Mouse (Mus musculus): ENCODE results near the gene Spock2.

Gene Spock2

DNA sequence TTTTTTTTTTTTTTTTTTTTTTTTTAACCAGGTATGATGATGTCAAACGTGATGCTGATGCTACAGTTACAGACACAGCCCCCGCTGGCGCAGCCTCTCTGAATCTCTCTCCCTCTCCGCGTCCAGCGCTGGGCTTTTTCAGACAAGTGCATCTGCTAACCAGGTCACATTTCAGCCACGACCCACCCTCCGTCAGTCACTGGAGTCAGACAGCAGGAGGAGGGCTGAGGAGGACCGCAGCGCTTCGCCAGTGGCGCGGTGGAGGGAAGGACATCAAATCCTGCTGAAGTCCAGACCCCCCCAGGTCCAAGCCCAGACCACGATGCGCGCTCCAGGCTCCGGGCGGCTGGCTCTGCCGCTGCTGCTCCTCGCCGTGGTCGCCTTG, at the start of gene Spock2:
Spock2 (plus strand) TSS at position 74 of the 385 bp plus-strand sequence.
- peak; percentile 73 for DNase-seq (ENCODE audit: low spot score)

DNA sequence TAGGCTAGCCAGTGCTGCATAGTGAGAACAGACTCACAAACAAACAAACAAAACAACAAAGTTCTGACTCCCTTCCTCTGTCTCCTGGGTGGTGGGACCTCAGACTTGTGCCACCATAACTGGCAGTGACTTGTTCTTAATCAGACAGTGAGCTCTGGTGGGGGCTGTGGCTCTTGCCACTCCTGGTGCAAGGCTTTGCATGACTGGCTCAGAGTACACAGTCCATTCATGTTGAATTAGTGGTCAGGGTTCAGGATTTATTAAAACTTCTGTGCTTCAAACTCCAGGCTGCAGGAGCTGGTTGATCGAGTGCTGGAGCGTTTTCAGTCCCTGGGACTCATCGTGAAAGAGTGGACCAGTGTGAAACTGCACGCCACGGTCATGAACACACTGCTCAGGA, 43.8 kb upstream of the Spock2 start:
- DNase-seq (ENCODE audit: low spot score): no peak

DNA sequence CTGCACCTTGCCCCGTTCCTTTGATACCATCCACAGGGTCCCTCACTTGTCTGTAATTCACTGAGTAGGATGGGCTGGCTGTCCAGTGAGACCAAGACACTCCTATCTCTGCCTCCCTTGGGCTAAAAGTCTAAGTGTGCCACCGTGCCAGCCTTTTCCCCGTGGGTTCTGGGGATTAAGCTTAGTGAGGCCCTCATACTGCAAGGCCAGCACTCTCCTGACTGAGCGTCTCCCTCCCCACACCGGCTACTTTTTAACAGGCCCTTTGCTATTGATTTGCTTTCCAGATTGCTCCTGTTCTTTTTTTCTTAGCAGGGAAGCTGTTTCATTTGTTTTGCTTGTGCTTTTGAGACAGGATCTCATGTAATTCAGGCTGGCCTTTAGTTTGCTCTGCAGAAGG, 43.1 kb upstream of the Spock2 start:
- no peak for DNase-seq (ENCODE audit: low spot score)

DNA sequence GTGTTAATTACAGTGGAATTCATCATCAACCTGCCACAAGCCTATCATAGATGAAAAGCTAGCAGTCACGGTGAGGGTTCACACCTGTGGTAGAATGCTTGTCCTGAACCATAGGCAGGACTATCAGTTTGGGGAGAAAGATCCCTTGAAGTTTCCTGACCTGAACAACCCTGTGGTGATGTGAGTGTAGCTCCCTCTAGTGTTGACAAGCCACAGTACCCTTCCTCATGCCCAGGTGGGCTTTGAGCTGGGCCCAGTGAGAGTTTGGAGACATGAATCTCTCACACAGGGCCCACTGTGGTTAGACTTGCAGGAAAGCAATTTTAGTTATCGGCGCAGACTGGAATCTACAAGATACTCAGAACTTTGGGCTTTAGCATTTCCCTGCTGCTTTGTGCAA, 39.5 kb upstream of the Spock2 start:
- no peak for DNase-seq (ENCODE audit: low spot score)

DNA sequence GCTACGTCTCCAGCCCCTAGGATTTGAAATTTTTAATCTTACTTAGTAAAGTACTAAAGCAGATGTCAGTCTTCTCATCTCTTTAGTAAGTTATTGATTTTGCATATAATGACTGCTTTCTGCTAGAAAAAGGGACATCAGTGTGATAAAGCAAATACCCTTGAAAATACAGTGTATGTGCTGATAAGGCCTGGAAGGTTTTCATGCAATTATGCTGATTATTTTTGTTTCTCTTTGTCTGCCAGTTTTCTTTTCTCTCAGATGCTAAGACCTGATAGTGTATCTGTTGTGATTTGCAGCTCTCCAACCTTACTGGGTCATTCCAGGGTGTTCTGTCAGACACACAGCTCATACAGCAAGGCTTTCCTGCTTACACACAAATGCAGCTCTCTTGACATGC, 30.9 kb upstream of the Spock2 start:
- no peak for DNase-seq (ENCODE audit: low spot score)

DNA sequence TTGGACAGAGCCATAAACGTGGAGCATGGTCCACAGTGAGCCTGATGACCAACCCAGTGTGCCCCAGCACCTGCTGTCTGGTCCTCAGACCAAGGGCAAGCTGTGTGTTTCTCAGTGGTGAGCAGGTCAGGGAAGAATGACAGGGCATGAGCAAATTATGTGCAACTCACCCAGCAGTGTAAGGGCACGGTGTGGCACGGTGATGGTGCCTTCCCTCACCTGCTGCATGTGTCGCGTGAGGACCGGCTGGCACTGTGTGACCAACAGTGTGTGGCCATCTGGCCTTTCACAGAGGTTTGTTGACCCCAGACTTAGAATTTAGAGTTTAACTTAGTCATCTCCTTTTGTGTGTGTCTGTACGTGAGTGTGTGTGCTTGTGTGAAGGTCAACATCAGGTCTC, 28.8 kb upstream of the Spock2 start:
- no peak for DNase-seq (ENCODE audit: low spot score)

DNA sequence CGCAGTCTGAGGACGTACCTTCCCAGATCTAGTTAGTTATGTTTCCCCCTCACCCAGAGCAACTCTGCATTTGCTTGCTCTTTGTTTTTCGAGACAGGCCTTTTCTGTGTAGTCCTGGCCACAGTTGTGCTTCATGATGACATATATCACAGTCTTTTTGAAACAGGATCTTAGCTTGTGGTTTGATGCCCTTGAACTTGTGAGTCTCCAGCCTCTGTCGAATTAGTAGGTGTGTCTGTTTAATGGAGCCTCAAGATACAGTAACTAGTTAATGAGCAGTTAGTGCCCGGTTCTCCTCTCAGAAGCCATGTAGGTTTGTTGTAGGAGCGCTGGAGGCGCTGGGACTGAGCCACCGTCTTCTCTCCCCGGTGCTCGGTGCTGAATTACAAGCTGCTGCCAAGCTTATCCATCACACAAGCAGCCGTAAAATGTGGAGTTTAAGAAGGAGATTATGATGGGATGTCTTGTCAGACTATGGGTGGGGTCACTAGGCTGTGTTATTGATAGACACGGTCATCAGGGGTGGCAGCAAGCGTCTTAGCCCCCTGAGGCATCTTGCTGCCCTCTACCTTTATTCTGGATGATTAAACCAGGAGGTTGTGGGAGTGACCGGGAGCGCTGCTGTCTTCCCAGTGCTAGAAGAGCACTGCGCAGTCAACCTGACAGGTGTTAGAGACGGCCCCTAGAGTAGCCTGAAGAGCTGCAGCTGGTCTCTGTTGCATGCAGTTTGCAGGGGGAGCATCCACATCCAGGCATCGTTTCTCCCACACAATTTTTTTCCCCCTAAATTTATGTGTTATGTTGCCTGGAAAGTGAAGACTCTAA, 28.1 kb upstream of the Spock2 start:
- no peak for DNase-seq (ENCODE audit: low spot score)

DNA sequence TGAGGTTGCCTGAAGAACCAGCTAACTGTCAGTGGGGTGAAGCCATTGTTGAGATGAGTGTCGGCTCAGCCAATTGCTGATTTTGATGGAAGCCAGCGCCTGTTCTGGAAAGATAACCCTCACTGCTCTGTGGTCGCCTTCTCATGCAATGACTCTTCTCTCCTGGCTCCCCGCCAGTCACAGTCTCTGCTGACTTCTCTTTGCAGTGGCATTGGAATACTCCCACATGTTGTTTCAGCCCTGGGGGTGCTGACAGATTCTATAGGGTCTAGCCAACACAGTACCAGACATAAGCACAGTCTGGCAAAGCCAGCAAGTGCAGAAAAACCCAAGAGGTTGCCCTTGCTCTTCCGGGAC, 27.5 kb upstream of the Spock2 start:
- peak; percentile 74 for DNase-seq (ENCODE audit: low spot score)

DNA sequence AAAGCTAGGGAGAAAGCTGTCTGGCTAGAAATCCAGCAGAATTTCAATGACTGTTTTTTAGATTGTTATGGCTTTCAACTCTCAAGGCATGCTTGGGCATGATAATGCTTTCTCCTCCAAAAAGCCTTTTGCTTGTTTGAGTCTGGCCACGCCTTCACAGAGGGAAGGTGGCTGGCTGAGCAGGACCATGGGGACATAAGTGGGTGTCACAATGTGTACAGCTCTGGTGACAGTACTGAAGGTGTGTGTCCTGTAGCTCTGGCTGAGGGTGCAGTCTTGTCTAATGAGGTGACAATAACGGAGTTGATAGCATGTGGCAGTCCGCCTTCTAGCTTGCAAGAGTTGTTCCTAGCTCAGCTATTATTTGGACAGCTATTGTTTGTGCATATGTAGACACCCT, 25.8 kb upstream of the Spock2 start:
- no peak for DNase-seq (ENCODE audit: low spot score)

DNA sequence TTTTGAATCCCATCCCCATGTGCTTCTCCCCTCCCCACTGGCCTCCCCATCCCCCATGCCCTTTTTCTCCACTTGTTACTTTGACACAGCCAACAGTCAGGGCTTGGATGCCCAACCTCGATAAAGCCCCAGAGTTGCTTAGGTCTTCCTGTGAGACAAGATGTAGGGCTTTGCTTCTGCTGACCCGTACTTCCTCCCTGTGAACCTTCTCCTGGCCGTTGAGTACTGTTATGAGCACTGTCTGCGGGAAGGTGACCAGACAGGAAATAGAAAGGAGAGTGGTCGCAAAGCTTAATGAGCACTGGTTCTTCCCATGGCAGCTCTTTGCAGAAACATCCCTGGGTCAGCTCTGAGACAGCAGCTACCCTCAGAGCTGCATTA, 25.4 kb upstream of the Spock2 start:
- DNase-seq (ENCODE audit: low spot score): no peak

DNA sequence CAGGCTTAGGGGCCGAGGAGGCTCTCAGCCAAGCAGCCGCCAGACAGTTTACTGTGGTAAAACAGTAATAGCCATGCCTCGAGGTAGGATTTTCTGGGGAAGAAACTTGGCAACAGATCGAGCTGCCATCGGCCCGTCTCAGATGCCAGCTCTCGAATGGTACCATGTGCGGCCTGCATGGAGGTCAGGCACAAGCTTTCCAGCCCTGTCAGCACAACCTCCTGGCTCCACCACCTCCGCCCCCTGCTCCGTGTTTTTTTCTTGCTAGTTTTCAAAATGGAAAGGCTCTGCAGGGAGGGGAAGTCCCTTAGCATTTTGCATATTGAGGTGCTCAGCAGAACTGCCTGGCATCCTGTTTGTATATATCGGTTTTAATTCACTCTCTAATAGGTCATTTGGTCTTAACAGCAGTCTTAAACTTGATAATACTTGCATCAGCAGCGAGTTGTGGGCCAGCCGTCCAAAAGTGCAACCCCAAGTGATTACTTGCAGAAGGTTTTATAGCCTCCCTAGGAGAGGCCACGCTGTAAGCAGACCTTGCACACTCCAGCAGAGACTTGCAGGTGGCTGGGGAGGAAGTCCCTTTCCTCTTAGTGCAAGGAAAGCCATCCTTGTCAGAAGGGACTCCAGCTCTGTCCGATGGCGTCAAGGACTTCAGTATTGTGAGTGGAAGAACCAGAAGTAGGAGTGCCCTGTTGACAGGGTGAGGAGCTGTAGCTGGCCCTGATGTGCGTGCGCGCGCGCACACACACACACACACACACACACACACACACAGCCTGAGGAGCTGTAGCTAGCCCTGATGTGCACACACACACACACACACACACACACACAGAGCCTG, 24.8 kb upstream of the Spock2 start:
- no peak for DNase-seq (ENCODE audit: low spot score)

DNA sequence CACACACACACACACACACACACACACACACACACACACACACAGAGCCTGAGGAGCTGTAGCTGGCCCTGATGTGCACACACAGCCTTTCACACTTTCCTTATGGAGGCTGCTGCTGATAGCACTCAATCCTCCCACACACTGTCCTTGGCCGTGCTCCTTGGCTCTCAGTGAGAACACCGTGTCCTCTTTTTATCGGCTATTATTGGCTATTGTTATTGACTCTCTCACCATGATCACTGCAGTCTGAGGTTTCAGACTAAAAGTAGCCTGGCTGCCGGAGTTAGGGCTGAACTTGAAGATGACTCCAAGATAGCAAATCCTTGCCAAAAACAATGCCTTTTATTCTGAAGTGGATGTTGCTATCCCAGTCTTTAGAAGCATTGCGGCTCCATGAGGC, 24.1 kb upstream of the Spock2 start:
- DNase-seq (ENCODE audit: low spot score): peak; percentile 83

DNA sequence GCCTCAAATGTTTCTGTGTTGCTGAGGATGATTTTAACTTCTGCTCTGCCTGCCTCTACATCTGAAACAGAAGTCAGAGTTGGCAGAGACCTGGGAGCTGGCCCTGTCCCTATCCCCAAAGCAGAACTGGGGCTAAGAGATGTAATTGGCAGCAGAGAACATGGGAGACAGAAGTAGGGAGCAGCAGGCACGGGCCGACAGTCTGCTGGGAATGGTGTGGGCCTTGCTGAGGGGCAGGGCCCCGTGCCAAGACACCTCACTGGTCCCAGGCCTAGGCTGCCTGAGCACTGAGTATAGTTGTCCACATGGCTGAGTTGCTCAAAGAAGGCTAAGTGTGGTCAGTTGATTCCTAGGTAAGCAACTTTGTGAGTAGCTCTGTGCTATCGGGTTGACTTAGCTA, 22.0 kb upstream of the Spock2 start:
- peak; percentile 46 for DNase-seq (ENCODE audit: low spot score)

DNA sequence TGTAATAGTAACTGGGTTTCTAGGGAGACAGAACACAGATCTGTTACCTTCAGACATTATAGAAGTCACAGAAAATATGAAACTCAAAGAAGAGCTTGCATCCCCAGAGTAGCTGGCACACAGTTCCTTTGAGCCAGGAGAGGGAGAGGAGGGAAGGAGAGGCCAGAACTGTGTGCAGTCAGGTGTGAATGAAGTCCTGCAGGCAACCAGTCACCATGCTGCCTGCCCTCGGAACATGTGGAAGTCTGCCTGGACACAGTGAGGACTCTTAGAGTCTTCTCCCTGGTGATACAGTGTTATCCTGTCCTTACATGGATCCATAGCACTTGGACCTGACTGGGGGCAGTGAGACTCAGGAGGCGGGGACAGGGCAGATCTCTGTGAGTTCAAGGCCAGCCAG, 13.7 kb upstream of the Spock2 start:
- DNase-seq (ENCODE audit: low spot score): no peak

DNA sequence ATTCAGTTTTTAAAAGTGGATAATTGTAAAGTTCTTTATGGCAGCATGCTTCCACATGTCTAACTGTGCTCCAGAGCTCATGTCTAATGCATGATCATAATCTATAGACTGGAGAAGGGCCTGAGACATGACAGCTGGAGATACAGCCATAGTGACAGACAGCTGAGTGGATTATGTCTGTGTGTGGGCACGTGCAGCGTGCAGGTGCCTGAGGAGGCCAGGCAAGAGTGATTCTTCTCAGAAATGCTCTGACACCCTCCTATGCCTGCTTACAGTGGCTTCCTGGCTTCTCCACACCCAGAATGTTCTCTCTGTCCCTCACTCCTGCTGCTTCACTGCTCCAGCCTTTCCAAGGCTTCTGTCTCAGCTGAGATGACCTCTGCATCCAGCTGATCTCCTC, 12.3 kb upstream of the Spock2 start:
- DNase-seq (ENCODE audit: low spot score): no peak

DNA sequence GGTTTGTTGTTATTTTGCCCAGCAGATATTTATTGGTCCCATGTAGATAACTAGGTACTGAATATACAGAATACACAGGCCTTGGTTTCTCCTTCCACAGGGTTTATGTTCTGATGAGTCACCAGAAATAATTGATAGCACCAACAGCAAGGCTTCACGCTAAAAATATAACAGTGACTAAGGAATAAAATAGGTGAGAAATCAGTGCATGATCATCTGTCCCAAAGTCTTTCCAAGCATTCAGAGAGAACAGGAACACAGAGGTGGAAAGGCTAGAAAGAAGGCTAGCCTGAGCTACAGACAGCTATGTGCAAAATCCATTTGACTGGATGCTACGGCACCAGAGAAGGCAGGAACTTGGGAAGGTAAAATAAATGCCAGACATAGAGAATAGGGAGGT, 10.5 kb upstream of the Spock2 start:
- DNase-seq (ENCODE audit: low spot score): no peak

DNA sequence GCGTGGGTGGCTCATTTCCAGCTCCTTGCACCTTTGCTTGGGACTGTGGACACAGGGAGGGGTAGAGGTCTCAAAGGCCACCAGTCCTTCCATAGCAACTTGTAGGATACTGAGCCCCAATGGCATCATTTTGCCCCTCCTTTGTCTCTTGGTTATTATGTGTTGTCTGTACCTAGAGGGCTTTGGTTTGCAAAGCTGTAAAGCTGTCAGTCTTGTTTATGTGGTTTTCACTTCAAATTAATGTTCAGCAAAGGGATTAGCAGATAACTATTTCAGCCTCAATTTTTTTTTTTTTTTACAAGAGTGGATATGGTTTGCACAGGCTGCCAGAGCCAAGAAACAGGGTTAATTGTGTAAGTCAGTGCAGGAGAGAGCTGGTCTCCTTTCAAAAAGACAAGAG, 9.7 kb upstream of the Spock2 start:
- no peak for DNase-seq (ENCODE audit: low spot score)

DNA sequence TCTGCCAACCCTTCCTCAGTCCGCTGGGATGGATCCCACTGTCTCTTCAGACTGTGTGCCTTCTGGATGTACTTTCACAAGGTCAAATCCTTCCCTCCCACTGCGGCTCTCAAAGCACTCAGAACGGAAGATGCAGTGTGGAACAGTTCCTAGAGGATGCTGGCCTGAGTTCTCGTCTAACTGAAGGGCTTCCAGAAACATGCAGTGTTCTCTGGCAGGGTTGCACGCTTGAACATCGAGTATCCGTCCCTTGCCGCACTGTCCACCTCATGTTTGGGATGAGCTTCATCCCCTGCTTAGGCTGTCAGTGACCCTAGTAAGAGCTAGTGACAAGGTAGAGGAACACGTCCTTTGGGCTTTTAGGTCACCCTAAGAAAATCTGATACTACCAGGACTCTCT, 8.9 kb upstream of the Spock2 start:
- DNase-seq (ENCODE audit: low spot score): peak; percentile 43

DNA sequence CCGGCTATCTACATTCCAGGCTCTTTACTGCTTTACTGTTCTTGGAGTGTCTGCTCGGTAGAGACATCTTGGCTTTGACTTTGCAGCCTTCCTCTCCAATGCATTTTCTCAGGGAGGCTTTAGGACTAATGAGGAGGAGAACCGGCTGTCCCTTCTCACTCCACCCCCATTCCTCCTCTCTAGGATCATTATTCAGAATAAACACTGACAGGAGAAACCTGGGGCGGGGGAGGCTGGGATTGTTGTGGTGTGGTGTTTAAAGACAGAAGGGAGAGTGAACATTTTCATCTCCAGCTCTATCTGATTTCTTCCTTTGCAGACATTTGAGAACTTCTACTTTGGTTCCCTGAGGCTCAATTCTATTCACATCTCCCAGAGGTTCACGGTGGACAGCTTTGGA, 8.2 kb upstream of the Spock2 start:
- no peak for DNase-seq (ENCODE audit: low spot score)

DNA sequence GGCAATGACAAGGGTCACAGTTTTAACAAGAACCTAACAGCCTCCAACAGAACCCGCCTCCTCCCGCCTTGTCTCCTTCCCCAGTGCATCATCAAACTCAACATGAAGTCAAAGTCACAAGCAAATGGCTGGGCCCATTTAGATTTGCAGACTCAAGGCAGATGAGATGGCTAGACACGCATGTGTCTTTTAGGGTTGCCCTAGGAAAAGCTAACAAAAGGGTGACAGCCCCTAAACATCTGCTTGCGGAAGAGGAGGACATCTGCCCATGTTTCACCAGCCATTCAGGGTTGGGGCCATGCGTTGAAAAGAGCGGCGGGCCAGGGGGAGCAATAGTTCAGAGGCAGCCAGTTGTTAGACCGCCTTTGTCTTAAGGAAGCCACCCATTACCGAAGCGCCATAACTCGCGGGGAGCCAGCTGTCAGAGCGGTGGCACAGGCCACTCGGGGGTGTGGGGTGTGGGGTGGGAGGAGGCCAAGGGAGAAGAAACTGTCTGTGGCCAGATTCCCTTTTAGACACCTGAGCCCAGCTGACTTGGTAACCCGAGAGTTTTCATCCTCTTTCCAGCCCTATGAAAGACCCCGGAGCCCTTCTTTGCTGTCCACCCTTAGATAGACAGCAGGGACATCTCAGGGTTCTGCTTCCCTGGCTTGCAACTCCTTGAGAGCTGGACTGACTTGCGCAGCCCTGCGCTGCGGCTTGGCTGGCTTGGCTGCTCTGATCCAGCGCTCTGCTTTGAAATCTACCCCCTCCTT, 451 bp upstream of the Spock2 start:
- DNase-seq (ENCODE audit: low spot score): no peak

DNA sequence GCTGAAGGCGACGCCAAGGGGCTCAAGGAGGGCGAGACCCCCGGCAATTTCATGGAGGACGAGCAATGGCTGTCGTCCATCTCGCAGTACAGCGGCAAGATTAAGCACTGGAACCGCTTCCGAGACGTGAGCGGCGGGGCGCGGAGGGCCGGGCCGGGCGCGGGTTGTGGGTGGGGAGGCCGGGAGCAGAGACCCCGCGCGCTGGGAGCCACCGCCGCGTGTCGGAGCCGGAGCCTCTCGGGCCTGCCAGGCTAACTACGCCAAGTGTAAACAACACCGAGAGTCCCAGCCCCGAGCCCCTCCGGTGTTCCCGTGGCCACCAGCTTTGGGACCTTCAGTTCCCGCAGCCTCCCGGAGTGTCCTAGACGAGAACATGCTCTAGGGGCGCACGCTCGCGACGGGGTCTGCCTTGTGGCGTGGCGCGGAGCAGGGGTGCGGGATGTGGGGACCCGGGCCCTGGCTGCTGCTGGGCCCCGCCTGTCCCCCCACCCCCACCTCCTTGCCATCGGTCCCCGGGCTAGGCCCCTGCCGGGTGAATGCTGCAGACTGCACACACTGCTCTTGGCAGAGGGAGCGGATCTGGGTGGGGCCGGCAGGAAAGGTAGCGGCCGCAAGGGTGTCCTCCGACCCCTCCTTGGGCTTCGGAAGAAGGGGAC, 640 bp downstream of the Spock2 start:
- peak; percentile 81 for DNase-seq (ENCODE audit: low spot score)

DNA sequence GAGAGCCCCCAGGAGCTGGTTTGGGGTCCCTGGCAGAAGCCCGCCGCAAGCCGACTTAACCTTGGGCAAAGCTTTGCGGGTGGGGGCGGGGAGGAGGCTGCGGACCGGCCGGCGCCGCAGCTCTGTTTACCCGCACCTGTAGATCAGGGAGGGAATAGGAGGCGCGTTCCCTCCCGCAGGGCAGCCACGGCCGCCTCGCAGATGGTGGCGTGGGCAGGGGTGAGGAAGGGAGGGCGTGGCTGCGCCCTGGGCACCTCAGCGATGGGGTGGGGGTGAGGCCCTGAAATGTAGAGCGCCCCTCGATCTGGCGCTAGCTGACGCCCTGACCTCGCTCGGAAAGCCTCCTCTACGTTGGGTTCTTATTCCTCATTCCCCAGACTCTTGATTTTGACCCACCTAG, 1.4 kb downstream of the Spock2 start:
- DNase-seq (ENCODE audit: low spot score): peak; percentile 70
